In genomic region chr7:4993999-4994788, GRCm38 (mm10) we compare ENCODE assay signal across 10 mouse cellular contexts. TPM values are rescaled to one million over a fixed set of nuclear protein-coding genes. Genes with fewer than 3 reads are reported as not detected.
DNase-seq lines count a peak whose midpoint lies in the region; ATAC-seq and TF ChIP-seq lines count a peak whose summit lies in the region.
"Had no signal": no experiment of that assay in that cellular context is flagged by ENCODE, and none has a peak within 500 bp of the region (broad histone marks: within the 10 kb centered on the region; RNA-seq: fewer than 3 reads in every experiment).

No protein-coding gene starts in this region.

- WGBS in heart, embryonic 11.5 days (ENCODE audit: insufficient replicate concordance): 36% methylated on average over 59 of the region's 59 CpGs
- 40% methylated on average over 59 of the region's 59 CpGs for WGBS in neural tube, embryonic 11.5 days
- 51% methylated on average over 59 of the region's 59 CpGs for WGBS in hindbrain, postnatal 0 days
- 61% methylated on average over 59 of the region's 59 CpGs for WGBS in stomach, embryonic 16.5 days

- no peak for DNase-seq in heart, postnatal 25 days (ENCODE audit: low spot score)
- no peak for DNase-seq in neural tube, embryonic 11.5 days (ENCODE audit: low spot score)
- no peak for DNase-seq in neural tube, embryonic 10.5 days (ENCODE audit: extremely low spot score, low spot score)
- no peak for DNase-seq in hindbrain, postnatal 0 days (ENCODE audit: low spot score)
- DNase-seq: adrenal gland, postnatal 14 days had no signal

- peak overlapping the region; percentile 62 for H3K4me3 ChIP-seq in heart, embryonic 11.5 days (ENCODE audit: low read depth, low read length)
- H3K4me3 ChIP-seq in neural tube, embryonic 11.5 days (ENCODE audit: low read depth, low read length): peak overlapping the region; percentile 72
- peak overlapping the region; percentile 13; the same call in 1 of the 2 replicates for H3K4me3 ChIP-seq in hindbrain, postnatal 0 days (ENCODE audit: low read length)
- H3K4me3 ChIP-seq in stomach, embryonic 16.5 days (replicated peaks; ENCODE audit: low read length): no peak overlapping the region

- H3K9me3 ChIP-seq in heart, embryonic 11.5 days (replicated peaks; ENCODE audit: control insufficient read depth, low read length): peaks cover 6% of the 10 kb centered on the region; the same call in 1 of the 2 replicates
- H3K9me3 ChIP-seq in neural tube, embryonic 11.5 days (ENCODE audit: control insufficient read depth, low read length): no peaks in the 10 kb centered on the region; the same call in 1 of the 2 replicates
- no peaks in the 10 kb centered on the region for H3K9me3 ChIP-seq in hindbrain, postnatal 0 days (ENCODE audit: low read length)
- H3K9me3 ChIP-seq in stomach, embryonic 16.5 days (replicated peaks; ENCODE audit: control insufficient read depth, low read length): peaks cover 4% of the 10 kb centered on the region; the same call in 1 of the 2 replicates

- intact Hi-C loops in heart, postnatal 25 days (cut with DNase I): no loop called here

- TF ChIP-seq CTCF in hindbrain, postnatal 0 days (IDR thresholded peaks at IDR 0.05; ENCODE audit: low read depth): no peak

- peak overlapping the region; percentile 67 for H3K4me2 ChIP-seq in heart, embryonic 11.5 days
- H3K4me2 ChIP-seq in neural tube, embryonic 11.5 days (ENCODE audit: low read depth): peak overlapping the region; percentile 11
- peak overlapping the region; percentile 93 for H3K4me2 ChIP-seq in hindbrain, postnatal 0 days (ENCODE audit: low read depth, low read length)
- 0 out of 2 replicates have a peak overlapping the region, but pooled peaks have one; percentile 15 for H3K4me2 ChIP-seq in stomach, embryonic 16.5 days (ENCODE audit: low read depth, low read length)

- H3K9ac ChIP-seq in heart, embryonic 11.5 days (ENCODE audit: low read depth, low read length): peak overlapping the region; percentile 16; the same call in 1 of the 2 replicates
- peak overlapping the region; percentile 18; the same call in 1 of the 2 replicates for H3K9ac ChIP-seq in neural tube, embryonic 11.5 days (ENCODE audit: low read length)
- H3K9ac ChIP-seq in hindbrain, postnatal 0 days (replicated peaks; ENCODE audit: low read length): peak overlapping the region; percentile 21; the same call in 1 of the 2 replicates
- H3K9ac ChIP-seq in stomach, embryonic 16.5 days (ENCODE audit: low read length): no peak overlapping the region

- peaks cover 16% of the 10 kb centered on the region for H3K4me1 ChIP-seq in heart, embryonic 11.5 days (ENCODE audit: control insufficient read depth, insufficient read depth, low read length)
- H3K4me1 ChIP-seq in neural tube, embryonic 11.5 days (ENCODE audit: control insufficient read depth, insufficient read depth, low read length): peaks cover 17% of the 10 kb centered on the region
- H3K4me1 ChIP-seq in hindbrain, postnatal 0 days (ENCODE audit: insufficient read depth, low read length): peaks cover 10% of the 10 kb centered on the region
- peaks cover 16% of the 10 kb centered on the region for H3K4me1 ChIP-seq in stomach, embryonic 16.5 days (ENCODE audit: control insufficient read depth, insufficient read depth, low read length)

- ATAC-seq in heart, embryonic 11.5 days (replicated peaks; ENCODE audit: insufficient number of reproducible peaks, low FRiP score, low TSS enrichment): no peak
- ATAC-seq in neural tube, embryonic 11.5 days (ENCODE audit: insufficient read depth, low FRiP score, low TSS enrichment): no peak
- no peak for ATAC-seq in hindbrain, postnatal 0 days
- no peak for ATAC-seq in stomach, embryonic 16.5 days (ENCODE audit: insufficient read depth, low FRiP score)
- ATAC-seq in monocyte, adult 5-6 weeks (replicated peaks; ENCODE audit: insufficient number of reproducible peaks, low FRiP score, low TSS enrichment, poor library complexity, severe bottlenecking): no peak
- no peak for ATAC-seq in megakaryocyte-erythroid progenitor cell, adult 5-6 weeks (replicated peaks; ENCODE audit: low FRiP score, low TSS enrichment, poor library complexity, severe bottlenecking)

- peaks cover 9% of the 10 kb centered on the region for H3K36me3 ChIP-seq in heart, embryonic 11.5 days (ENCODE audit: control insufficient read depth, insufficient read depth, low read length)
- H3K36me3 ChIP-seq in neural tube, embryonic 11.5 days (ENCODE audit: control insufficient read depth, insufficient read depth, low read length): peaks cover 7% of the 10 kb centered on the region
- 0 out of 2 replicates have a peak, but pooled peaks cover 5% of the 10 kb centered on the region for H3K36me3 ChIP-seq in hindbrain, postnatal 0 days (ENCODE audit: insufficient read depth, low read length)
- peaks cover 15% of the 10 kb centered on the region for H3K36me3 ChIP-seq in stomach, embryonic 16.5 days (ENCODE audit: control insufficient read depth, insufficient read depth, low read length)

- H3K27me3 ChIP-seq in heart, embryonic 11.5 days (ENCODE audit: control insufficient read depth, insufficient read depth, low read length): peaks cover 29% of the 10 kb centered on the region
- H3K27me3 ChIP-seq in neural tube, embryonic 11.5 days (ENCODE audit: control insufficient read depth, insufficient read depth, low read length): peaks cover 19% of the 10 kb centered on the region
- no peaks in the 10 kb centered on the region for H3K27me3 ChIP-seq in hindbrain, postnatal 0 days (ENCODE audit: insufficient read depth, low read length)
- no peaks in the 10 kb centered on the region for H3K27me3 ChIP-seq in stomach, embryonic 16.5 days (ENCODE audit: control insufficient read depth, insufficient read depth, low read length)

- no peak overlapping the region for H3K27ac ChIP-seq in heart, embryonic 11.5 days (ENCODE audit: low read depth, low read length)
- H3K27ac ChIP-seq in neural tube, embryonic 11.5 days (ENCODE audit: low read depth, low read length): no peak overlapping the region
- no peak overlapping the region for H3K27ac ChIP-seq in hindbrain, postnatal 0 days
- no peak overlapping the region for H3K27ac ChIP-seq in stomach, embryonic 16.5 days (ENCODE audit: low read length)

RNA-seq across cellular contexts. Expression of gene Zfp579, which starts 1.8 kb away (rescaled TPM):
- 32.5 and 38.8 TPM in 2 replicates for polyA plus RNA-seq in heart, embryonic 11.5 days (2014; fragmentation: Nextera tagmentation; extraction: Ambion mirVana)
- total RNA-seq in heart, postnatal 25 days (2021): 10 to 100 TPM; 14.9 to 18.0 TPM
- polyA plus RNA-seq in neural tube, embryonic 11.5 days (2014; fragmentation: Nextera tagmentation; extraction: Ambion mirVana): 41.6 and 47.8 TPM in 2 replicates
- total RNA-seq in hindbrain, postnatal 0 days (2014; rRNA removed): 65.7 and 113 TPM in 2 replicates
- polyA plus RNA-seq in hindbrain, postnatal 0 days (2015; fragmentation: Nextera tagmentation; extraction: Ambion mirVana): 37.4 and 40.2 TPM in 2 replicates
- 23.0 and 26.5 TPM in 2 replicates for polyA plus RNA-seq in stomach, embryonic 16.5 days (2015; fragmentation: Nextera tagmentation; extraction: Ambion mirVana)
- total RNA-seq in monocyte, adult 5-6 weeks (2017): 1.2 to 2.5 TPM (median 1.3 TPM) in 3 replicates
- 12.0 and 32.5 TPM in 2 replicates for total RNA-seq in megakaryocyte-erythroid progenitor cell, adult 5-6 weeks (2014; fragmentation: Nextera tagmentation)
- 0.76 and 2.2 TPM in 2 replicates for total RNA-seq in megakaryocyte-erythroid progenitor cell, adult 5-6 weeks (2017)

RNA-seq across cellular contexts. Expression of gene Zfp524, which starts 20.0 kb away (rescaled TPM):
- polyA plus RNA-seq in heart, embryonic 11.5 days (2014; fragmentation: Nextera tagmentation; extraction: Ambion mirVana): 10.2 and 11.0 TPM in 2 replicates
- total RNA-seq in heart, postnatal 25 days (2021): 1 to 10 TPM; 8.7 to 9.0 TPM
- 7.8 and 10.1 TPM in 2 replicates for polyA plus RNA-seq in neural tube, embryonic 11.5 days (2014; fragmentation: Nextera tagmentation; extraction: Ambion mirVana)
- 4.3 and 7.2 TPM in 2 replicates for total RNA-seq in hindbrain, postnatal 0 days (2014; rRNA removed)
- 4.2 and 5.1 TPM in 2 replicates for polyA plus RNA-seq in hindbrain, postnatal 0 days (2015; fragmentation: Nextera tagmentation; extraction: Ambion mirVana)
- 17.2 and 17.5 TPM in 2 replicates for polyA plus RNA-seq in stomach, embryonic 16.5 days (2015; fragmentation: Nextera tagmentation; extraction: Ambion mirVana)
- 4.4 to 12.1 TPM (median 5.1 TPM) in 3 replicates for total RNA-seq in monocyte, adult 5-6 weeks (2017)
- total RNA-seq in megakaryocyte-erythroid progenitor cell, adult 5-6 weeks (2014; fragmentation: Nextera tagmentation): 16.6 and 19.9 TPM in 2 replicates
- total RNA-seq in megakaryocyte-erythroid progenitor cell, adult 5-6 weeks (2017): 3.0 and 9.3 TPM in 2 replicates

RNA-seq across cellular contexts. Expression of gene Fiz1, which starts 20.3 kb away (rescaled TPM):
- polyA plus RNA-seq in heart, embryonic 11.5 days (2014; fragmentation: Nextera tagmentation; extraction: Ambion mirVana): 25.5 and 25.9 TPM in 2 replicates
- total RNA-seq in heart, postnatal 25 days (2021): 10 to 100 TPM; 13.6 to 24.2 TPM
- polyA plus RNA-seq in neural tube, embryonic 11.5 days (2014; fragmentation: Nextera tagmentation; extraction: Ambion mirVana): 50.2 and 50.6 TPM in 2 replicates
- total RNA-seq in hindbrain, postnatal 0 days (2014; rRNA removed): 41.1 and 44.0 TPM in 2 replicates
- polyA plus RNA-seq in hindbrain, postnatal 0 days (2015; fragmentation: Nextera tagmentation; extraction: Ambion mirVana): 27.6 and 29.1 TPM in 2 replicates
- polyA plus RNA-seq in stomach, embryonic 16.5 days (2015; fragmentation: Nextera tagmentation; extraction: Ambion mirVana): 18.9 and 22.6 TPM in 2 replicates
- 12.5 to 26.2 TPM (median 14.6 TPM) in 3 replicates for total RNA-seq in monocyte, adult 5-6 weeks (2017)
- 34.8 and 35.7 TPM in 2 replicates for total RNA-seq in megakaryocyte-erythroid progenitor cell, adult 5-6 weeks (2014; fragmentation: Nextera tagmentation)
- total RNA-seq in megakaryocyte-erythroid progenitor cell, adult 5-6 weeks (2017): 19.8 and 32.7 TPM in 2 replicates

RNA-seq across cellular contexts. Expression of gene Gm44973, which starts 21.1 kb away (rescaled TPM):
- polyA plus RNA-seq in heart, embryonic 11.5 days (2014; fragmentation: Nextera tagmentation; extraction: Ambion mirVana): 0.89 TPM in 1 of 2 replicates, not detected in the other
- not detected for total RNA-seq in heart, postnatal 25 days (2021)
- 0.36 and 1.1 TPM in 2 replicates for polyA plus RNA-seq in neural tube, embryonic 11.5 days (2014; fragmentation: Nextera tagmentation; extraction: Ambion mirVana)
- total RNA-seq in hindbrain, postnatal 0 days (2014; rRNA removed): not detected in 2 replicates
- polyA plus RNA-seq in hindbrain, postnatal 0 days (2015; fragmentation: Nextera tagmentation; extraction: Ambion mirVana): 2.3 and 3.0 TPM in 2 replicates
- polyA plus RNA-seq in stomach, embryonic 16.5 days (2015; fragmentation: Nextera tagmentation; extraction: Ambion mirVana): 0.99 and 1.3 TPM in 2 replicates
- not detected in 3 replicates for total RNA-seq in monocyte, adult 5-6 weeks (2017)
- 2.6 TPM in 1 of 2 replicates, not detected in the other for total RNA-seq in megakaryocyte-erythroid progenitor cell, adult 5-6 weeks (2014; fragmentation: Nextera tagmentation)
- not detected in 2 replicates for total RNA-seq in megakaryocyte-erythroid progenitor cell, adult 5-6 weeks (2017)
- total RNA-seq: adrenal gland, postnatal 14 days; layer of hippocampus, adult 18-20 months had no signal

RNA-seq across cellular contexts. Expression of gene Sbk3, which starts 23.2 kb away (rescaled TPM):
- polyA plus RNA-seq in heart, embryonic 11.5 days (2014; fragmentation: Nextera tagmentation; extraction: Ambion mirVana): 0.44 and 0.49 TPM in 2 replicates
- 10 to 100 TPM; 46.1 to 48.7 TPM for total RNA-seq in heart, postnatal 25 days (2021)
- 0.09 TPM in 1 of 2 replicates, not detected in the other for polyA plus RNA-seq in neural tube, embryonic 11.5 days (2014; fragmentation: Nextera tagmentation; extraction: Ambion mirVana)
- 0.31 and 0.72 TPM in 2 replicates for total RNA-seq in hindbrain, postnatal 0 days (2014; rRNA removed)
- polyA plus RNA-seq in hindbrain, postnatal 0 days (2015; fragmentation: Nextera tagmentation; extraction: Ambion mirVana): 0.23 and 0.31 TPM in 2 replicates
- polyA plus RNA-seq in stomach, embryonic 16.5 days (2015; fragmentation: Nextera tagmentation; extraction: Ambion mirVana): 0.11 TPM in 1 of 2 replicates, not detected in the other
- not detected in 3 replicates for total RNA-seq in monocyte, adult 5-6 weeks (2017)
- total RNA-seq in megakaryocyte-erythroid progenitor cell, adult 5-6 weeks (2014; fragmentation: Nextera tagmentation): not detected in 2 replicates
- total RNA-seq in megakaryocyte-erythroid progenitor cell, adult 5-6 weeks (2017): not detected in 2 replicates

Comparison
In these comparisons a context has a peak if more than half of its experiments do, and no peak if none do; other contexts are left out.
1. H3K4me2 ChIP-seq: peak in every context shown above with its lines; median percentile 93 in hindbrain, postnatal 0 days; 67 in heart, embryonic 11.5 days; 15 in stomach, embryonic 16.5 days; 11 in neural tube, embryonic 11.5 days.